Mouse (Mus musculus) limb, embryonic 11.5 days (tissue): ENCODE data around the gene Aldh3a2. TPM values are rescaled to one million over a fixed set of nuclear protein-coding genes. Genes with fewer than 3 reads are reported as not detected.

ENCODE experiments used
- ATAC-seq: fragments of 200-750 bp; cut with Nextera tagmentation; 2 replicates; pipeline ENCODE4 v1.8.0; 2017; ENCODE audit warnings: low read depth; ENCODE audit not compliant: insufficient number of reproducible peaks, low FRiP score, low TSS enrichment
- DNase-seq: peaks from one replicate; pipeline ENCODE4 v3.0.0-alpha.2; 2015; ENCODE audit warnings: low spot score
- H3K27ac ChIP-seq: fragments of 300-500 bp; sonication (generic); replicated peaks from 2 replicates; pipeline ENCODE4 v1.5.1; 2014; ENCODE audit warnings: low read depth, mild to moderate bottlenecking, low read length
- H3K27me3 ChIP-seq: fragments of 300-500 bp; sonication (generic); 2 replicates; pipeline ENCODE4 v1.6.1; 2014; ENCODE audit warnings: mild to moderate bottlenecking, low read length, mixed read lengths; ENCODE audit not compliant: control insufficient read depth, insufficient read depth
- H3K36me3 ChIP-seq: fragments of 300-500 bp; sonication (generic); 2 replicates; pipeline ENCODE4 v1.6.1; 2014; ENCODE audit warnings: mild to moderate bottlenecking, low read length, moderate library complexity, mixed read lengths; ENCODE audit not compliant: control insufficient read depth, insufficient read depth
- H3K4me1 ChIP-seq: fragments of 300-500 bp; sonication (generic); 2 replicates; pipeline ENCODE4 v1.6.1; 2014; ENCODE audit warnings: low read length, mixed read lengths; ENCODE audit not compliant: control insufficient read depth, insufficient read depth
- H3K4me2 ChIP-seq: fragments of 300-500 bp; sonication (generic); 2 replicates; pipeline ENCODE4 v1.6.1; 2014; ENCODE audit warnings: low read depth, mild to moderate bottlenecking, moderate library complexity; ENCODE audit not compliant: severe bottlenecking
- H3K4me3 ChIP-seq: fragments of 300-500 bp; sonication (generic); 2 replicates; pipeline ENCODE4 v1.5.1; 2014; ENCODE audit warnings: low read depth, low read length
- H3K9ac ChIP-seq: fragments of 300-500 bp; sonication (generic); 2 replicates; pipeline ENCODE4 v1.6.1; 2014; ENCODE audit warnings: mild to moderate bottlenecking, low read length
- H3K9me3 ChIP-seq: fragments of 300-500 bp; sonication (generic); 2 replicates; pipeline ENCODE4 v1.6.1; 2016; ENCODE audit warnings: low read length; ENCODE audit not compliant: control insufficient read depth
- WGBS: fragments of 180-500 bp; shearing (Covaris S2); extraction: QIAGEN DNeasy Blood & Tissue Kit; methylation state at CpG from one replicate; pipeline ENCODE4 v1.1.7; 2014; 5-methylcytosine and 5-hydroxymethylcytosine counted together
- polyA plus RNA-seq: library from polyadenylated mRNA; unstranded; fragments of >200 nt; fragmentation: Nextera tagmentation; extraction: Ambion mirVana; gene quantifications from 2 replicates; pipeline ENCODE4 v1.2.1, GENCODE M21; 2014

Gene Aldh3a2
- polyA plus RNA-seq, 1 experiment from 2014 or later, result 16.8 TPM

DNA sequence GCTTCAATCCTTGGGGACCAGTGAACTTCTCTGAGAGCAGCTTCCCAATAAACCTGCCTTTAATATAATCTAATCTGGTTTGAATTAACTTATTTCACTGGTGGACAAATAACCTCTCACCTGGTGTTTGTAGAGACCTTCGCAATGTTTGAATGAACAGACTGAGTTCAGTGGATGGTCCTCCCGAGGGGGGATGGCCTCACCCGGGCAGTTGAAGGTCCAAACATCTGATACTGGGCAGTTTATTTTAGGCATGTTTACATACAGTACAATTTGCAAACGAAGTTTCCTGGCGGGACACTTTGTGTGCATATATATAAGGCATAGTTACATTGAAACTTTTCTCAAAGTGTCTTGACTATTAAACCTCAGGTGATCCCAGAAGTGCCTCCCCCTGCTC, 33.1 kb downstream of the Aldh3a2 start:
- Histone ChIP-seq H3K4me1 (peaks cover 9% of the 10 kb centered on the region; the same call in 1 of the 2 replicates), H3K4me2 (no peak overlapping the region), H3K27me3 (no peaks in the 10 kb centered on the region), H3K27ac (no peak overlapping the region), H3K4me3 (no peak overlapping the region), H3K9me3 (no peaks in the 10 kb centered on the region), H3K36me3 (no peaks in the 10 kb centered on the region), H3K9ac (no peak overlapping the region)
- no peak for ATAC-seq
- 36% methylated on average over 5 of the region's 5 CpGs for WGBS
- DNase-seq, result no peak

- H3K4me3 ChIP-seq, result no peak overlapping the region
- H3K4me2 ChIP-seq, result peak overlapping the region; percentile 15; the same call in 1 of the 2 replicates
- H3K27me3 ChIP-seq, result no peaks in the 10 kb centered on the region
- H3K27ac ChIP-seq, result no peak overlapping the region
- no peaks in the 10 kb centered on the region for H3K9me3 ChIP-seq
- no peak for ATAC-seq
- H3K4me1 ChIP-seq, result peaks cover 9% of the 10 kb centered on the region; the same call in 1 of the 2 replicates
- no peak overlapping the region for H3K9ac ChIP-seq
- peak; percentile 77 for DNase-seq
- no peaks in the 10 kb centered on the region for H3K36me3 ChIP-seq
- 7% methylated on average over 9 of the region's 9 CpGs for WGBS
Measured at GRCm38 (mm10) chr11:61231329-61231728, 35.9 kb downstream of the Aldh3a2 start.

GRCm38 (mm10) chr11:61228406-61228805, 38.9 kb downstream of the Aldh3a2 start:
- WGBS, result 68% methylated on average over 3 of the region's 3 CpGs

GRCm38 (mm10) chr11:61227816-61228215, 39.4 kb downstream of the Aldh3a2 start:
- Histone ChIP-seq H3K9ac (no peak overlapping the region), H3K4me2 (no peak overlapping the region), H3K4me1 (0 out of 2 replicates have a peak, but pooled peaks cover 2% of the 10 kb centered on the region), H3K27me3 (no peaks in the 10 kb centered on the region), H3K27ac (no peak overlapping the region), H3K36me3 (no peaks in the 10 kb centered on the region), H3K4me3 (no peak overlapping the region), H3K9me3 (no peaks in the 10 kb centered on the region)
- ATAC-seq (no peak), DNase-seq (no peak)
- WGBS, result 81% methylated on average over 8 of the region's 8 CpGs

More at GRCm38 (mm10) chr11:61228406-61228805, 38.9 kb downstream of the Aldh3a2 start:
- Histone ChIP-seq H3K9ac (no peak overlapping the region), H3K27ac (no peak overlapping the region), H3K36me3 (no peaks in the 10 kb centered on the region), H3K27me3 (no peaks in the 10 kb centered on the region), H3K4me1 (0 out of 2 replicates have a peak, but pooled peaks cover 2% of the 10 kb centered on the region), H3K9me3 (no peaks in the 10 kb centered on the region), H3K4me2 (no peak overlapping the region), H3K4me3 (no peak overlapping the region)
- DNase-seq, result no peak
- ATAC-seq, result no peak

DNA sequence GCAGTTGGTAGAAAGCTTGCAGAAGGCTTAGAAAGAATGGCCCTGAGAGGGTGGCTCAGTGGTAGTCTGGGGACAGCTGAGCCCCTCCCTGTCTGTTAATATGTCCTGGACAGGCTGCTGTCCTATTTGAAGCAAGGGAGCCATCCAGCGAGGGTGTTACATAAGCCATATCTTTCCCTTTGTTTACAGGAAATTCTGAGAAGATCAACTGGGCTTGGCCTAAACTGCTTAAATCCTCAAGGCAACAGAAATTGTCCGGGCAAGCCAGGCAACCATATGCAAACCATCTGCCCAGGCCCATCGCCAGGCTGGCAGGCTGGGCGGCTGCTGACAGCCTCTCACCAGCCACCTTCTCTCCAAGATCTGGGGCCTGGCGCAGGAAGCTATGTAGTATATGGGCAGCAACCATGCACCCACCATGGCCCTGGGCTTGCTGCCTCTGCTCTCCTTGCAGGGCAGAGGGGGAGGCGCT, 41.3 kb downstream of the Aldh3a2 start:
- H3K4me3 ChIP-seq, result no peak overlapping the region
- DNase-seq (no peak), ATAC-seq (no peak)
- H3K4me1 ChIP-seq, result no peaks in the 10 kb centered on the region
- H3K9ac ChIP-seq, result no peak overlapping the region
- no peak overlapping the region for H3K4me2 ChIP-seq
- 83% methylated on average over 6 of the region's 6 CpGs for WGBS
- H3K9me3 ChIP-seq, result no peaks in the 10 kb centered on the region
- H3K27me3 ChIP-seq, result no peaks in the 10 kb centered on the region
- H3K27ac ChIP-seq, result no peak overlapping the region
- H3K36me3 ChIP-seq, result no peaks in the 10 kb centered on the region

DNA sequence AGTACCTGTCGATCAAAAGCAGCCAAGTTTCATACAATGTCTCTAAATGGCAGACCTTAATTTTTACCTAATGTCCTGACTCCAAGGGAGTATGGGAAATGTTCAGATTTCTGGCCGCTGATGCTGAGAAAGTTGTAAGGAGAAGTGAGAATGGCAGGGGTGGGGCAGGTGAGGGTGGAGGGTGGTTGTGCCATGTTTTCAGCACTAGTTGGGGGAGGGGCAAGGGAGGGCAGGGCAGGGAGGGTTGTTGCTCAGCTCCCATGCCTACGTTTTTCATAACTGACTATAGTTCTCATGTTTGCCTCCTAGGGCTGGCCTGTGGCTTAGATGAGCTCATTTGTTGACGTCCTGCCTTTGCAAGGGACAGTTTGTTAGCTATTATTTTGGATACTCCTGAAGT, 41.8 kb downstream of the Aldh3a2 start:
- DNase-seq, result no peak
- WGBS, result 81% methylated on average over 4 of the region's 4 CpGs

GRCm38 (mm10) chr11:61224907-61225306, 42.4 kb downstream of the Aldh3a2 start:
- 88% methylated on average over 10 of the region's 10 CpGs for WGBS
- no peak overlapping the region for H3K9ac ChIP-seq
- no peak for ATAC-seq
- H3K27me3 ChIP-seq, result no peaks in the 10 kb centered on the region
- no peak overlapping the region for H3K4me2 ChIP-seq
- no peaks in the 10 kb centered on the region for H3K9me3 ChIP-seq
- H3K4me3 ChIP-seq, result no peak overlapping the region
- H3K36me3 ChIP-seq, result no peaks in the 10 kb centered on the region
- no peak overlapping the region for H3K27ac ChIP-seq
- no peak for DNase-seq
- H3K4me1 ChIP-seq, result no peaks in the 10 kb centered on the region

More for the DNA sequence above, 41.8 kb downstream of the Aldh3a2 start:
- Histone ChIP-seq H3K4me2 (no peak overlapping the region), H3K4me3 (no peak overlapping the region), H3K27me3 (no peaks in the 10 kb centered on the region), H3K36me3 (no peaks in the 10 kb centered on the region), H3K9ac (no peak overlapping the region), H3K9me3 (no peaks in the 10 kb centered on the region), H3K4me1 (no peaks in the 10 kb centered on the region), H3K27ac (no peak overlapping the region)
- no peak for ATAC-seq

- Histone ChIP-seq H3K4me3 (no peak overlapping the region), H3K4me2 (no peak overlapping the region), H3K27me3 (no peaks in the 10 kb centered on the region), H3K36me3 (no peaks in the 10 kb centered on the region), H3K4me1 (no peaks in the 10 kb centered on the region), H3K9ac (no peak overlapping the region), H3K27ac (no peak overlapping the region), H3K9me3 (no peaks in the 10 kb centered on the region)
- ATAC-seq, result no peak
- no peak for DNase-seq
- 81% methylated on average over 6 of the region's 6 CpGs for WGBS
Measured at GRCm38 (mm10) chr11:61224234-61224744, 43.0 kb downstream of the Aldh3a2 start.
